Mouse (Mus musculus) frontal cortex, postnatal 36 days (tissue): ENCODE measurements around the gene Chmp2a.
"Not testable (repeated sequence)": the region's sequence is repeated elsewhere in the genome, so short reads cannot be mapped to it uniquely, and the experiment has no call there.

Source experiments
- DNase-seq, 2 experiments: peaks; one replicate each; pipeline ENCODE4 v3.0.0; 2022; ENCODE audit warnings: low spot score in 2 of 2

Gene Chmp2a

DNA sequence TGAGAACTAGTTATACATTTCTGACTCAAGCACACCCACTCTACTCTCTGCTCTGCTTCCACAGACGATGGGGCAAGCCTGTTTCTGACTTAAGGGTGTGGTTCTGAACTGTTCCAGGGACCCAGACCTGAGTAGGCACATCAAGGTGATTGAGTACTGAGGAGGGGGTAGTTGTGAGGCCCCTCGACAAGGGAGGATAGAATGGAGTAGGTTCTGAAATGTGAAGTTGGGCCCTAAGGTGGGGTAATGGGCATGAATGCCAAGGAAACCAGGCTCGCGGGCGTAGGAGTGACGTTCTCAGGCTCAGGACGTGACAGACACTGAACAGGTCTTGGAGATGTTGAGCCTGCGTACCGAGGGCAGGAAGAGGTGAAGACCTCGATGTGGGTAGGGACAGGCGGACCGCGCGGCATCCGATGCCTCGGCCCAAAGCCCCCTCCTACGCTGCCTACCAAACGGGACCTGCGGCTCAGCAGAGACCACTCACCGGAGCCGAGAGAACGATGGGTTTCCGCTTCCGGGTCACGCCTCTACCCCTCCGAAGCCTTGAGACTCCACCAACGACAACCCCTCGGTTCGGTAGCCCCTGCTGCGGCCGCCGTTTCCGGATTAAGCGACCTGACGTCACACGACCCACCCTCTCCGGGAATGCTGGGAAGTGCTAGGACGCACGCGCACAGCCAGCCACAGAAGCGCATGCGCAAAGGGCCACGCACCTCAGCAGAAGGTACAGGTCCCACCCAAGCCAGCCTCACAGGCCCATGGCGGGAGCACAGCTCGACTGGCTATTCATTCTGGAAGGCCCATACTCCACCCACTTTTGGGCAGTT is at the start of gene Chmp2a:
Gene Chmp2a, minus strand, starts transcription at position 660 of the 830 bp plus-strand sequence.
- DNase-seq: peak; percentile 98

GRCm38 (mm10) chr7:13072293-13072692 is 37.7 kb upstream of the Chmp2a start:
- DNase-seq: no peak

- not testable (repeated sequence) for DNase-seq
Measured at GRCm38 (mm10) chr7:13063399-13063798, 28.8 kb upstream of the Chmp2a start.

DNA sequence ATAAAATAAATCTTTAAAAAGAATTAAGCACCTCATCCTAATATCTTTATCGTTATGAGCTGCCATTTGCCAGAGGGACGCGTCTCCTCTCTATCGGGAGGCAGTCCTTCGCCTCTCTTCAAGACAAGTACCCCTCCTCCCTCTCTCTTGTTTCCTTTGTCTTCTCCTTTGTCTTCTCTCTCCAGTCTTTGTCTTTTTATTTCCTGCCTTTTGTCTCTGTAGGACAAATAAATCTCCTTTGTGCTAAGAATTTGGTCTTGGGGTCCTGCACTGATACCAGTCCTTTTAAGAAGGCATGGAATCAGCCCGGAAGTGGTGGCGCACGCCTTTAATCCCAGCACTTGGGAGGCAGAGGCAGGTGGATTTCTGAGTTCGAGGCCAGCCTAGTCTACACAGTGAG is 24.9 kb upstream of the Chmp2a start:
- DNase-seq: no peak

DNA sequence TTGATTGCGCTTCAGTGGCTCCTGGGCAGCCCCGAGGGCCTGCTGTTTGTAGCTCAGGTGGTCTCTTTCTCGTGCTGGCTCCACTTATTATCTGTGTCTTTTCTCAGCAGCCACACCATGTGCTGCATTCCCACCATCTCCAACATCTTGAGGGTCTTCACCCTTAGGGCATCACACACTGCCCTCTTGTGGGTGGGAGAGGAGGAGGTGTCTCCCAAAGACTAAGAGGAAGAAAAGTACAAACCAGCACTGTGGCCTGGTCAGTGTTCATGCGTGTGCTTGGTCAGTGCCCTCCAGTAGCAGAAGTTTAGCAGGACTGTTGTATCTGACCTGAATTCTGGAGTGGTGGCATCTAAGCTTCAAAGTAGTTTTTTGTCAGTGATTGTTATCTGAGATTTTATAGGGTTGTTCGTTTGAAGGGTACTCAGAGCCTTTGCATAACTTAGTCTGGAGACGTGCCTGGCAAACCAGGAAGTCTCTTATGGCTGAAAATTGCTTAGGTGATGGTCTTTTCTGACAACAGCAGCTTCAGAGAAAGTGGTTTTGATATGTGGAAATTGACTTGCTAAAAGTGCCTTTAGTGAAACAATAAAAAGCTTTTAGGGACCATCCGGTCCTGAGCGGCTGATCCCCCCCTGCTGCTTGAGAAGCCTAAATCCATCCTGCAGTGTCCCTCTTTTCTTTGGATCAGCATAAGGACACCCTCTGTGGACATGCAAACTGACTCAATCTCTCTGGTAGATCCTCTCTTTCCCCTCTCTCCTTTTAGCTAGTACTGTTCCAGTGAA is 22.5 kb upstream of the Chmp2a start:
- no peak for DNase-seq

GRCm38 (mm10) chr7:13054287-13055010 is 19.8 kb upstream of the Chmp2a start, which contains the start of gene Mzf1:
Gene Mzf1 (minus strand): TSS chr7:13054764.
- peak; percentile 94 to 96 for DNase-seq

GRCm38 (mm10) chr7:13053961-13054286 is 19.3 kb upstream of the Chmp2a start:
- no peak for DNase-seq

DNA sequence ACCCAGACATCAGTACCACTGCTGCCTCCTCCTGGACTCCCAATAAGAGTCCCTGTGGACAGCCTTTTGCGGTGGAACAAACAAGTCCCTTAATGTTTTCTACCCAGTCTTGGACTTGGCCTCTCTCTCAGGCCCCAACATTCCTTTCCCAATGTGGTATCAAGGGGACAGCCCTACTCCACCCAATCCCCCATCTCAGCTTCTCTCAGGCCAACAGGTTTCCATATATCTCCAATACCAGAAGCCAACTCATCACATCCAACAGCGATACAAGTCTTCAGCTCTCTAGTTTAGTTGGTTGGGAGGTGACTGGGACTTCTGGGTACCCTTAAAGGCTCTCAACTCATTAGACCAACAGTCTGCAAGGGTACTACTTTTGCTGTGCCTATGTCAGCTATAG is 18.9 kb upstream of the Chmp2a start:
- DNase-seq: no peak

DNA sequence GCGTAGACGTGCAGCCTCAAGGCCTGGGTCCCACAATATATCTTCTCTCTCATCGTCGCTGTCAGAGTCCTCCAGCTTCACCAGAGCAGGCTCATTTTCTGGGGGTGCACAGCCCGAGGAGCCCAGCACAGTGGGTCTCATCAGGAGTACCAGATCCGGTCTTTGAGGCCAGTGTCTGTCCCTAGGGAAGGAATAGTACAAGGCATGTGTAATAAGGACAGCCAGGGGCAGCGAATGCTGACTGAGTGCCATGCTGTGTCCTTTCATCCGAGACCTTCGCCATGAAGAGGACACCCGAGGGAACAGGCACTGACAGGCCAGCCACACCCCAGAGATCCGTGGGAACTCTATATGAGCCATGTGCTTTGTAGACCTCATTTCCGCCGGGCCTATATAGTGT is 18.4 kb upstream of the Chmp2a start:
- DNase-seq: no peak

GRCm38 (mm10) chr7:13046084-13046483 is 11.5 kb upstream of the Chmp2a start:
- peak in 1 of 2 experiments; percentile 49 for DNase-seq

GRCm38 (mm10) chr7:13044254-13044625 is 9.6 kb upstream of the Chmp2a start:
- no peak for DNase-seq

- peak; percentile 53 to 54 for DNase-seq
Measured at GRCm38 (mm10) chr7:13043445-13044253, 9.0 kb upstream of the Chmp2a start.

DNA sequence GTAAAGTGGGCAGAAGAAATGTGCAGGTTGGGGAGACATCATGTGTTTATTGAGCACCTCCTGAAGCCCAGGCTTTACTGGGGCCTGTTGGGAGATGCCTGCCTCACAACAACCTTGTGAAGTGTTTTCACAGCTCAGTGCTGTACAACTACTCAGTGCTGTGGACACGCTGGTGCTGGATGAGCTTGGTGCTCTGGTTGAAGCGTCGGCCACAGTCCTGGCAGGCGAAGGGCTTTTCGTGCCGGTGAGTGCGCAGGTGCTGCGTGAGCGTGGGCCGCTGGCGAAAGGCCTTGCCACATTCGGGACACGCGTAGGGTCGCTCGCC is 8.5 kb upstream of the Chmp2a start:
- no peak for DNase-seq

DNA sequence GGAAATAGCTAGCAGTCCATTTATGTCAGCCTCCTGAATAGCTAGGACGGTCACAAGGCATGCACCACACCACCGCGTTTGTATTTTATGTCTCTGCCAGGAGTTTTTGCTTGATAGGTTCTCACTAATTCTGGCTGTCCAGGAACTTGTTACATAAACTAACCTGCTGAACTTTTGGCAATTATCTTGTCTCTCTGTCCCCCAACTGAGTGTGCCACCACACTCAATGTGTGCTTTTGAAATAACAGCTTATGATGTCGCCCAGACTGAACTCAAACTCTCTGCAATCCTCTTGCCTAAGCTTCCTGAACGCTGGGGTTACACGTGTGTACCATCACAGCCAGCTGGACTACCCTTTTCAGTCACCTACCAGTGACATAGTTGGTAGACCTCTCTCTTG is 7.9 kb upstream of the Chmp2a start:
- DNase-seq: no peak

- no peak for DNase-seq
Measured at GRCm38 (mm10) chr7:13041256-13041655, 6.6 kb upstream of the Chmp2a start.

GRCm38 (mm10) chr7:13039181-13039580 is 4.6 kb upstream of the Chmp2a start:
- DNase-seq: no peak

DNA sequence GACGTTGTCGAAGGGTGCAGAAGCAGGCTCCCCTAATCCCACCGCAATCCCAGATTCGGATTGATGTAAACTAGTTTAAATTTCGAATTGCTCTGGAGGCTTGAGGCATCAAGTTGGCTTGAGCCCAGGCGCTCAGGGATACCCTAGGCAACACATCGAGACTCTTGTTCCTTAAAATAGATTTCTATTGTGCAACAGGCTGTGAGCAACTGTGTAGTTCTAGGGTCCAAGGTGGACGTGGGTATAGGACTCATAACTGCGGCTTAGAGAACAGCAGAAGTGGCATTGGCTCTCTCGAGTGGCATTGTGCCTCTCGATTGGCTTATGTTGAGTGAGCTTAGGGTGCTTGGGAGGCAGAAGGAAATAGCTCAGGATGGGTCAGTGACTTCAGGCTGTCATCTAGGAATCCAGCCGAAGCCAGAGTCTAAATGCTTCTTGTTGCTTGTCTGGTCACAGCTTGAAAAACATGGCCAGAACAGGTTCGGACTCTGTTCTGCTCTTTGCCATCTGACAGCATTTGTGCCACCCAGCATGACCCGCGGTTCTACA is 4.1 kb upstream of the Chmp2a start:
- DNase-seq: no peak

GRCm38 (mm10) chr7:13037901-13038555 is 3.4 kb upstream of the Chmp2a start, which contains the start of gene Ube2m:
Gene Ube2m (minus strand): TSS chr7:13038275.
- DNase-seq: peak; percentile 99 to 100

DNA sequence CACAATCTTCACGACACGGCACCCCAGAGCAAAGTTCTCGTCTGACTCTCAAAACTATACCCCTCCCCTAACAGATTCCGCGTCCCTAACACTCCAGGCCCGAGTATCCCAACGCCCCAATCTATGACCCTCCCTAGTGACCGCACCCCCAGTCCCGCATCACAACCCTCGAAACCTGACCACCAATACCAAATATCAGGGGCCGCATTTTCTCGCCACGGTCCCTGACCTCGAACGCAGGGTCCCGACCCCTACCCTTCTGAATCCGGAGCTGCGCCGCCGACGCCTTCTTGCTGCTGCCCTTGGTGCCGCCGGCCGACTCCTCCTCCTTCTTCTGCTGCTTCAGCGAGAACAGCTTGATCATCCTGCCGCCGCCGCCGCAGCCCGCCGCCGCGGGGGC is 2.8 kb upstream of the Chmp2a start:
- DNase-seq: peak; percentile 43 to 46

DNA sequence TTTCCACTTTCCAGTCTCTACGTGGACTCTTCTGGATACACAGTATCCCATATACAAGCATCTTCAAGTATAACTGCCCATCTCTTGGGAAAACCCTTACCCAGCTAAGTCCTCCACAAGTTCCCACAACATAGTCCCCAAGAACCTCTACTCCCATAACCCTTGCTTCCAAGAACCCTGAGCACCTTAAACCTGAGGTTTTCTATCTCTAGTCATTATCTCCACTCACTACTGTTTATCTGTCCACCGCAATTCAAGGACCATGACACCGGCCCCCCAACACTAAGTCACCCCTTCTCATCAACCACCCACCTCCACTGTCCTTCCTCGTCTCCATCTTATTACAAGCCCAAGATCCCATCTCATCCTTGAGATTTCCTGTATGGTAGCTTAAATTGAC is 2.2 kb upstream of the Chmp2a start:
- DNase-seq: no peak
